Mouse (Mus musculus) bone marrow macrophage, adult 2 months (primary cell): ENCODE data around the gene Mthfs.
"Not testable (repeated sequence)": the region's sequence is repeated elsewhere in the genome, so short reads cannot be mapped to it uniquely, and the experiment has no call there.

Experiments used
- CTCF ChIP-seq: IDR thresholded peaks from 2 replicates; pipeline ENCODE4 v1.5.1; 2012; ENCODE audit warnings: low read depth, mild to moderate bottlenecking, low read length, moderate library complexity
- POLR2A ChIP-seq: IDR thresholded peaks from 2 replicates; pipeline ENCODE4 v1.6.1; 2012; ENCODE audit warnings: mild to moderate bottlenecking, low read depth, low read length, borderline replicate concordance

DNA sequence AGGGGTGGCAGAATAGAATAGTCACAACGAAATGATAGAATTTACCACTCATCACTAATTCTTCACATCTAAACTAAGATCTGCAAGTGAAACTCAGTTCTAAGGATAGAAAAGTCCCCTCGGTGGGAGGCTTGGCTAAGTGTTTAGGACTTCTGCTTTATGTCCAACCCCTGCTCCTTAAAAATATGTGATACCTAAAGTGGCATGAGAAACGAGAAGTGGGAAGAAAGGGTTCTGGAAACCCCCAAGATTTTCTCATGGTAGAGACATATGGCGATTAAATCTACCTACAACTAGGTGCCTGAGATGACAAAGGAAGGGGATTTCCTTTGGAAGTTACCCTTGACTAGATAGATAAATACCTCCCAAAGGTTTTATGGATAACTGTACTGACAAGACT is 31.0 kb upstream of the Mthfs start:
- TF ChIP-seq CTCF, POLR2A: not testable (repeated sequence)
